Mouse (Mus musculus) midbrain, postnatal 0 days (tissue): ENCODE results near the gene Zbed5. TPM values are rescaled to one million over a fixed set of nuclear protein-coding genes. Genes with fewer than 3 reads are reported as not detected.

ENCODE experiments used
- ATAC-seq: fragments of 200-750 bp; cut with Nextera tagmentation; 2 replicates; pipeline ENCODE4 v1.8.0; 2017; ENCODE audit warnings: moderate number of reproducible peaks, mild to moderate bottlenecking, moderate TSS enrichment, moderate library complexity; ENCODE audit not compliant: low FRiP score
- DNase-seq: peaks from one replicate; pipeline ENCODE4 v3.0.0-alpha.2; 2015; ENCODE audit warnings: low spot score
- H3K27ac ChIP-seq: fragments of 300-500 bp; sonication (generic); 2 replicates; pipeline ENCODE4 v1.5.1; 2014; ENCODE audit warnings: low read depth, mild to moderate bottlenecking, low read length, mixed read lengths
- H3K27me3 ChIP-seq: fragments of 300-500 bp; sonication (generic); 2 replicates; pipeline ENCODE4 v1.6.1; 2014; ENCODE audit warnings: low read length, control low read depth, mixed read lengths; ENCODE audit not compliant: insufficient read depth
- H3K36me3 ChIP-seq: fragments of 300-500 bp; sonication (generic); 2 replicates; pipeline ENCODE4 v1.6.1; 2014; ENCODE audit warnings: low read length, control low read depth, mixed read lengths; ENCODE audit not compliant: insufficient read depth
- H3K4me1 ChIP-seq: fragments of 300-500 bp; sonication (generic); 2 replicates; pipeline ENCODE4 v1.6.1; 2014; ENCODE audit warnings: mild to moderate bottlenecking, control low read depth, antibody characterized with exemption, low read length, mixed read lengths; ENCODE audit not compliant: insufficient read depth
- H3K4me2 ChIP-seq: fragments of 300-500 bp; sonication (generic); 2 replicates; pipeline ENCODE4 v1.6.1; 2014; ENCODE audit warnings: low read depth, mild to moderate bottlenecking, low read length, mixed read lengths; ENCODE audit not compliant: poor library complexity, severe bottlenecking
- H3K4me3 ChIP-seq: fragments of 300-500 bp; sonication (generic); 2 replicates; pipeline ENCODE4 v1.5.1; 2014; ENCODE audit warnings: low read depth, mild to moderate bottlenecking, low read length, moderate library complexity
- H3K9ac ChIP-seq: fragments of 300-500 bp; sonication (generic); replicated peaks from 2 replicates; pipeline ENCODE4 v1.6.1; 2014; ENCODE audit warnings: mild to moderate bottlenecking, low read length, moderate library complexity, mixed read lengths; ENCODE audit not compliant: poor library complexity, severe bottlenecking
- H3K9me3 ChIP-seq: fragments of 300-500 bp; sonication (generic); 2 replicates; pipeline ENCODE4 v1.6.1; 2016; ENCODE audit warnings: low read length, control low read depth
- CTCF ChIP-seq: IDR thresholded peaks from 2 replicates; pipeline ENCODE4 v1.5.1; 2016; ENCODE audit warnings: antibody characterized with exemption, mild to moderate bottlenecking
- WGBS: fragments of 180-500 bp; shearing (Covaris S2); extraction: QIAGEN DNeasy Blood & Tissue Kit; methylation state at CpG from one replicate; pipeline ENCODE4 v1.1.7; 2014; 5-methylcytosine and 5-hydroxymethylcytosine counted together
- polyA plus RNA-seq: library from polyadenylated mRNA; unstranded; fragments of >200 nt; fragmentation: Nextera tagmentation; extraction: Ambion mirVana; gene quantifications from 2 replicates; pipeline ENCODE4 v1.2.1, GENCODE M21; 2015
- total RNA-seq: library from RNA; depleted of rRNA; stranded (reverse); fragments of >200 nt; gene quantifications from 2 replicates; pipeline ENCODE4 v1.2.3, GENCODE M21; 2014; rRNA removed

Zbed5 gene
- total RNA-seq, result 15.1 TPM in 2 replicates
- polyA plus RNA-seq, result 10.7 and 10.9 TPM in 2 replicates

GRCm38 (mm10) chr5:129895198-129896088, at the start of gene Zbed5:
Gene Zbed5 (plus strand): TSS chr5:129895723.
- ATAC-seq, result peak; percentile 99
- peak within 1 kb of the TSS; percentile 61 for H3K4me3 ChIP-seq
- H3K4me2 ChIP-seq, result peak within 1 kb of the TSS; percentile 69
- H3K4me1 ChIP-seq, result peaks cover 7% of the 10 kb centered on the region; the same call in 1 of the 2 replicates
- no peak for TF ChIP-seq CTCF
- peak within 1 kb of the TSS; percentile 61 for H3K9ac ChIP-seq
- no peaks in the 10 kb centered on the region for H3K27me3 ChIP-seq
- H3K9me3 ChIP-seq, result no peaks in the 10 kb centered on the region
- WGBS, result 2% methylated on average over 44 of the region's 44 CpGs
- DNase-seq, result peak; percentile 97
- H3K27ac ChIP-seq, result no peak within 1 kb of the TSS
- H3K36me3 ChIP-seq, result peaks cover under 1% of the 10 kb centered on the region; the same call in 1 of the 2 replicates

- TF ChIP-seq CTCF, result no peak
- no peaks in the 10 kb centered on the region for H3K27me3 ChIP-seq
- H3K9ac ChIP-seq, result peak within 1 kb of the TSS; percentile 64
- H3K9me3 ChIP-seq, result no peaks in the 10 kb centered on the region
- H3K27ac ChIP-seq, result 0 out of 2 replicates have a peak within 1 kb of the TSS, but pooled peaks have one; percentile 47
- DNase-seq (peak; percentile 97), ATAC-seq (peak; percentile 94)
- peaks cover 13% of the 10 kb centered on the region for H3K36me3 ChIP-seq
- 8% methylated on average over 22 of the region's 22 CpGs for WGBS
- H3K4me1 ChIP-seq, result no peaks in the 10 kb centered on the region; the same call in 1 of the 2 replicates
- peak within 1 kb of the TSS; percentile 57 for H3K4me2 ChIP-seq
- H3K4me3 ChIP-seq, result peak within 1 kb of the TSS; percentile 66
Observed at GRCm38 (mm10) chr5:129846752-129847557, 48.6 kb upstream of the Zbed5 start, which contains the start of gene Sumf2. Gene Sumf2 (plus strand): TSS chr5:129846986.

GRCm38 (mm10) chr5:129847558-129847820, 48.0 kb upstream of the Zbed5 start:
- H3K27me3 ChIP-seq, result no peaks in the 10 kb centered on the region
- peak overlapping the region; percentile 57 for H3K4me2 ChIP-seq
- H3K27ac ChIP-seq, result no peak overlapping the region
- H3K9ac ChIP-seq, result peak overlapping the region; percentile 64
- no peaks in the 10 kb centered on the region for H3K9me3 ChIP-seq
- no peak for TF ChIP-seq CTCF
- H3K4me3 ChIP-seq, result peak overlapping the region; percentile 66
- DNase-seq (no peak), ATAC-seq (no peak)
- H3K4me1 ChIP-seq, result no peaks in the 10 kb centered on the region; the same call in 1 of the 2 replicates
- peaks cover 13% of the 10 kb centered on the region for H3K36me3 ChIP-seq
- WGBS, result 64% methylated on average over 8 of the region's 8 CpGs

GRCm38 (mm10) chr5:129855163-129855562, 40.4 kb upstream of the Zbed5 start:
- Histone ChIP-seq H3K9ac (no peak overlapping the region), H3K9me3 (no peaks in the 10 kb centered on the region), H3K4me2 (no peak overlapping the region), H3K4me3 (no peak overlapping the region), H3K4me1 (no peaks in the 10 kb centered on the region), H3K36me3 (peaks cover 23% of the 10 kb centered on the region), H3K27me3 (no peaks in the 10 kb centered on the region), H3K27ac (no peak overlapping the region)
- WGBS, result 41% methylated on average over 5 of the region's 5 CpGs
- 0 out of 2 replicates have a peak, but pooled peaks have one; percentile 13 for TF ChIP-seq CTCF
- ATAC-seq (no peak), DNase-seq (no peak)

- WGBS, result 83% methylated on average over 5 of the region's 5 CpGs
Observed at GRCm38 (mm10) chr5:129856414-129856813, 39.1 kb upstream of the Zbed5 start.

More at GRCm38 (mm10) chr5:129856414-129856813, 39.1 kb upstream of the Zbed5 start:
- H3K4me2 ChIP-seq, result no peak overlapping the region
- no peak overlapping the region for H3K4me3 ChIP-seq
- H3K27me3 ChIP-seq, result no peaks in the 10 kb centered on the region
- no peak overlapping the region for H3K9ac ChIP-seq
- peak; percentile 22; the same call in 1 of the 2 replicates for TF ChIP-seq CTCF
- DNase-seq (no peak), ATAC-seq (no peak)
- H3K36me3 ChIP-seq, result peaks cover 29% of the 10 kb centered on the region
- H3K27ac ChIP-seq, result no peak overlapping the region
- H3K9me3 ChIP-seq, result no peaks in the 10 kb centered on the region
- no peaks in the 10 kb centered on the region for H3K4me1 ChIP-seq
